Mouse (Mus musculus) C2C12 (cell line): ENCODE results near the gene Onecut1.

Source experiments
- CTCF ChIP-seq: IDR thresholded peaks from one replicate; pipeline ENCODE4 v1.5.1; 2011; ENCODE audit not compliant: control insufficient read depth, insufficient read depth, insufficient read length
- FOSL1 ChIP-seq: IDR thresholded peaks from one replicate; pipeline ENCODE4 v1.8.0; 2011; ENCODE audit warnings: mild to moderate bottlenecking, low read length; ENCODE audit not compliant: poor library complexity, insufficient read depth, severe bottlenecking

DNA sequence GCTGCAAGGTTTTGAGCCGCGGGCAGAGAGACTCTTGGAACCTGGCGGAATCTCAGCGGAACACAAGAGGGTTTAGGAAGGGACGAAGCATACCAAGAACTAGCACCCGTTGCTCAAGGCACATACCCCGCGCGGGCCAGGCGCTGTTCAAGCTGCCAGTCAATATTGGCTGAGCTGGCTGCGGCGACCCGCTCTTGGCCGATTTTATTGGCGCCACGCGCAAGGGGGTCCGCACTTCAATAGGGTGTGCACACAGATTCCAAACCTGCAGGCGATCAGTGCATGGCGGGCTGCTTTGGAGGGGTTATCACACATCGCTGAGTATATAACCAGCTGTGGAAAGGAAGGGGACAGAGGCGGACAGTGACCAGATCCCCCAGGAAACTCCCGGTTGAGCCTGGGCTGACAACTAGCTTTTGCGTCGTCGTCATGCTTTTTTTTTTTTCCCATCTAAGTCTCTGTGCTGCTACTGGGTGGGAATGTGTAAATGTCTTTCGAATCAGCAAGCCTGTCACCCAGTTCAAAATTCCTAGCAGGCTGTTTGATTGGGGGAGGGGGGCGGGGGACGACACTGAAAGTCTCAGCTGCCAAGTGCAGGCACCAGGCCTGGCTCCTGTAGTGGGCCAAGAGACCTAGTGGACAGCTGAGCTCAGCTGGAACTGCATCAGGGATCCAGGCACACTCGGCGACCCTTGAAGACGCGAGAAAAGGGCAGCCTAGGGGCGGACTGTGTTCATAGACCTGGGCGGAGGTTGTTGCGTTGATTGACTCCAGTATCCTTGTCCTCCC lies 2.1 kb downstream of the Onecut1 start:
- TF ChIP-seq FOSL1: no peak
- TF ChIP-seq CTCF: no peak
